Mouse (Mus musculus): ENCODE measurements at regions not wholly inside any gene's neighbourhood (a gene's known extent, or its start where the extent isn't known, plus 50 kb on each side); places are given as distances from the start of the nearest gene placed in this dataset.

- H3K4me1 ChIP-seq (replicated peaks) = peaks cover 11% of the 10 kb centered on the region
- H3K4me3 ChIP-seq = no peak overlapping the region
- 34% methylated on average over 3 of the region's 3 CpGs for WGBS
- no peaks in the 10 kb centered on the region for H3K9me3 ChIP-seq (replicated peaks)
- no peaks in the 10 kb centered on the region for H3K36me3 ChIP-seq
- no peak overlapping the region for H3K27ac ChIP-seq
- ATAC-seq (replicated peaks; ENCODE audit: insufficient number of reproducible peaks, insufficient read depth, low FRiP score, low read depth) = no peak
- H3K4me2 ChIP-seq = no peak overlapping the region
- no peak overlapping the region for H3K9ac ChIP-seq
- no peaks in the 10 kb centered on the region for H3K27me3 ChIP-seq
Observed at GRCm38 (mm10) chr2:74087375-74087774, 176.2 kb upstream of the Atp5g3 start.

GRCm38 (mm10) chr2:74084971-74085370 lies 173.8 kb upstream of the Atp5g3 start:
- H3K36me3 ChIP-seq = no peaks in the 10 kb centered on the region
- 41% methylated on average over 6 of the region's 6 CpGs for WGBS
- no peak overlapping the region for H3K4me2 ChIP-seq
- peak; percentile 62; the same call in 1 of the 2 replicates for ATAC-seq (replicated peaks; ENCODE audit: insufficient number of reproducible peaks, insufficient read depth, low FRiP score, low read depth)
- H3K9me3 ChIP-seq (replicated peaks) = no peaks in the 10 kb centered on the region
- peaks cover 11% of the 10 kb centered on the region for H3K4me1 ChIP-seq (replicated peaks)
- H3K27ac ChIP-seq = peak overlapping the region; percentile 56
- H3K9ac ChIP-seq = no peak overlapping the region
- H3K4me3 ChIP-seq = no peak overlapping the region
- H3K27me3 ChIP-seq = no peaks in the 10 kb centered on the region

- 74% methylated on average over 4 of the region's 4 CpGs for WGBS
- no peaks in the 10 kb centered on the region for H3K36me3 ChIP-seq
Observed at GRCm38 (mm10) chr2:74076774-74077173, 165.6 kb upstream of the Atp5g3 start.

GRCm38 (mm10) chr2:74075566-74075965 lies 164.4 kb upstream of the Atp5g3 start:
- Histone ChIP-seq H3K27me3 (no peaks in the 10 kb centered on the region), H3K9ac (no peak overlapping the region), H3K4me2 (no peak overlapping the region), H3K36me3 (no peaks in the 10 kb centered on the region), H3K27ac (no peak overlapping the region), H3K4me1 (replicated peaks) (no peaks in the 10 kb centered on the region), H3K9me3 (replicated peaks) (no peaks in the 10 kb centered on the region), H3K4me3 (no peak overlapping the region)
- 82% methylated on average over 1 of the region's 1 CpGs for WGBS
- no peak for ATAC-seq (replicated peaks; ENCODE audit: insufficient number of reproducible peaks, insufficient read depth, low FRiP score, low read depth)

More at GRCm38 (mm10) chr2:74076774-74077173, 165.6 kb upstream of the Atp5g3 start:
- H3K4me1 ChIP-seq (replicated peaks) = no peaks in the 10 kb centered on the region
- H3K27ac ChIP-seq = no peak overlapping the region
- H3K27me3 ChIP-seq = no peaks in the 10 kb centered on the region
- H3K4me3 ChIP-seq = no peak overlapping the region
- H3K9me3 ChIP-seq (replicated peaks) = no peaks in the 10 kb centered on the region
- ATAC-seq (replicated peaks; ENCODE audit: insufficient number of reproducible peaks, insufficient read depth, low FRiP score, low read depth) = no peak
- no peak overlapping the region for H3K4me2 ChIP-seq
- H3K9ac ChIP-seq = no peak overlapping the region

- Histone ChIP-seq H3K9ac (no peak overlapping the region), H3K27ac (no peak overlapping the region), H3K4me2 (no peak overlapping the region), H3K4me1 (replicated peaks) (no peaks in the 10 kb centered on the region), H3K36me3 (no peaks in the 10 kb centered on the region), H3K9me3 (replicated peaks) (no peaks in the 10 kb centered on the region), H3K4me3 (no peak overlapping the region), H3K27me3 (no peaks in the 10 kb centered on the region)
- ATAC-seq (replicated peaks; ENCODE audit: insufficient number of reproducible peaks, insufficient read depth, low FRiP score, low read depth) = no peak
- 91% methylated on average over 1 of the region's 1 CpGs for WGBS
Observed at GRCm38 (mm10) chr2:74073396-74073795, 162.3 kb upstream of the Atp5g3 start.

GRCm38 (mm10) chr2:74066652-74067051 lies 155.5 kb upstream of the Atp5g3 start:
- H3K36me3 ChIP-seq = no peaks in the 10 kb centered on the region
- H3K4me2 ChIP-seq = peak overlapping the region; percentile 41; the same call in 1 of the 2 replicates
- no peak overlapping the region for H3K27ac ChIP-seq
- WGBS = 4% methylated on average over 11 of the region's 11 CpGs
- no peaks in the 10 kb centered on the region for H3K9me3 ChIP-seq (replicated peaks)
- no peak overlapping the region for H3K9ac ChIP-seq
- H3K27me3 ChIP-seq = peaks cover 4% of the 10 kb centered on the region; the same call in 1 of the 2 replicates
- H3K4me1 ChIP-seq (replicated peaks) = no peaks in the 10 kb centered on the region
- 0 out of 2 replicates have a peak overlapping the region, but pooled peaks have one; percentile 13 for H3K4me3 ChIP-seq
- no peak for ATAC-seq (replicated peaks; ENCODE audit: insufficient number of reproducible peaks, insufficient read depth, low FRiP score, low read depth)

GRCm38 (mm10) chr2:74064369-74064768 lies 153.2 kb upstream of the Atp5g3 start:
- Histone ChIP-seq H3K4me3 (no peak overlapping the region), H3K9ac (no peak overlapping the region), H3K27me3 (peaks cover 4% of the 10 kb centered on the region; the same call in 1 of the 2 replicates), H3K27ac (no peak overlapping the region), H3K9me3 (replicated peaks) (no peaks in the 10 kb centered on the region), H3K4me2 (no peak overlapping the region), H3K36me3 (no peaks in the 10 kb centered on the region), H3K4me1 (replicated peaks) (no peaks in the 10 kb centered on the region)
- WGBS = 73% methylated on average over 9 of the region's 9 CpGs
- ATAC-seq (replicated peaks; ENCODE audit: insufficient number of reproducible peaks, insufficient read depth, low FRiP score, low read depth) = no peak

GRCm38 (mm10) chr2:74063777-74064176 lies 152.7 kb upstream of the Atp5g3 start:
- ATAC-seq (replicated peaks; ENCODE audit: insufficient number of reproducible peaks, insufficient read depth, low FRiP score, low read depth) = no peak
- H3K4me2 ChIP-seq = no peak overlapping the region
- H3K4me1 ChIP-seq (replicated peaks) = no peaks in the 10 kb centered on the region
- peaks cover 4% of the 10 kb centered on the region; the same call in 1 of the 2 replicates for H3K27me3 ChIP-seq
- H3K36me3 ChIP-seq = no peaks in the 10 kb centered on the region
- no peak overlapping the region for H3K4me3 ChIP-seq
- H3K9ac ChIP-seq = no peak overlapping the region
- H3K27ac ChIP-seq = no peak overlapping the region
- WGBS = 77% methylated on average over 15 of the region's 15 CpGs
- no peaks in the 10 kb centered on the region for H3K9me3 ChIP-seq (replicated peaks)

GRCm38 (mm10) chr2:74063302-74063701 lies 152.2 kb upstream of the Atp5g3 start:
- no peak for ATAC-seq (replicated peaks; ENCODE audit: insufficient number of reproducible peaks, insufficient read depth, low FRiP score, low read depth)
- Histone ChIP-seq H3K27me3 (peaks cover 4% of the 10 kb centered on the region; the same call in 1 of the 2 replicates), H3K9ac (no peak overlapping the region), H3K4me3 (no peak overlapping the region), H3K27ac (no peak overlapping the region), H3K36me3 (no peaks in the 10 kb centered on the region), H3K9me3 (replicated peaks) (no peaks in the 10 kb centered on the region), H3K4me2 (no peak overlapping the region), H3K4me1 (replicated peaks) (no peaks in the 10 kb centered on the region)
- WGBS = 67% methylated on average over 4 of the region's 4 CpGs

GRCm38 (mm10) chr2:74042430-74042829 lies 131.3 kb upstream of the Atp5g3 start:
- ATAC-seq (replicated peaks; ENCODE audit: insufficient number of reproducible peaks, insufficient read depth, low FRiP score, low read depth) = no peak
- no peaks in the 10 kb centered on the region for H3K9me3 ChIP-seq (replicated peaks)
- no peak overlapping the region for H3K4me3 ChIP-seq
- no peaks in the 10 kb centered on the region for H3K4me1 ChIP-seq (replicated peaks)
- no peak overlapping the region for H3K4me2 ChIP-seq
- H3K27me3 ChIP-seq = no peaks in the 10 kb centered on the region
- H3K9ac ChIP-seq = no peak overlapping the region
- H3K36me3 ChIP-seq = no peaks in the 10 kb centered on the region
- H3K27ac ChIP-seq = no peak overlapping the region
- 70% methylated on average over 6 of the region's 6 CpGs for WGBS

- 54% methylated on average over 6 of the region's 6 CpGs for WGBS
- no peaks in the 10 kb centered on the region for H3K9me3 ChIP-seq (replicated peaks)
- H3K9ac ChIP-seq = no peak overlapping the region
- ATAC-seq (replicated peaks; ENCODE audit: insufficient number of reproducible peaks, insufficient read depth, low FRiP score, low read depth) = no peak
- H3K27ac ChIP-seq = no peak overlapping the region
- H3K4me2 ChIP-seq = no peak overlapping the region
- no peaks in the 10 kb centered on the region for H3K4me1 ChIP-seq (replicated peaks)
- no peaks in the 10 kb centered on the region for H3K27me3 ChIP-seq
- H3K36me3 ChIP-seq = no peaks in the 10 kb centered on the region
- H3K4me3 ChIP-seq = no peak overlapping the region
Observed at GRCm38 (mm10) chr2:74039580-74039979, 128.5 kb upstream of the Atp5g3 start.

- Histone ChIP-seq H3K9ac (no peak overlapping the region), H3K36me3 (no peaks in the 10 kb centered on the region), H3K27ac (no peak overlapping the region), H3K9me3 (replicated peaks) (no peaks in the 10 kb centered on the region), H3K4me2 (no peak overlapping the region), H3K4me3 (no peak overlapping the region), H3K27me3 (no peaks in the 10 kb centered on the region), H3K4me1 (replicated peaks) (no peaks in the 10 kb centered on the region)
- 86% methylated on average over 9 of the region's 9 CpGs for WGBS
- no peak for ATAC-seq (replicated peaks; ENCODE audit: insufficient number of reproducible peaks, insufficient read depth, low FRiP score, low read depth)
Observed at GRCm38 (mm10) chr2:74036043-74036442, 124.9 kb upstream of the Atp5g3 start.
